Mouse (Mus musculus) E14TG2a.4 (cell line): ENCODE results near the gene Perp.

ENCODE experiments used
- H3K27me3 ChIP-seq: 2 replicates; pipeline ENCODE4 v1.6.1; 2014; ENCODE audit warnings: low read length, control low read depth; ENCODE audit not compliant: insufficient read depth
- H3K36me3 ChIP-seq: 2 replicates; pipeline ENCODE4 v1.6.1; 2014; ENCODE audit warnings: low read length, control low read depth; ENCODE audit not compliant: insufficient read depth
- H3K4me1 ChIP-seq: replicated peaks from 2 replicates; pipeline ENCODE4 v1.6.1; 2014; ENCODE audit warnings: low read depth, low read length, control low read depth
- H3K4me3 ChIP-seq: replicated peaks from 2 replicates; pipeline ENCODE4 v1.5.1; 2014; ENCODE audit warnings: mild to moderate bottlenecking, low read length
- H3K9me3 ChIP-seq: 2 replicates; pipeline ENCODE4 v1.6.1; 2014; ENCODE audit warnings: low read length, control low read depth
- CTCF ChIP-seq: conservative IDR thresholded peaks from 2 replicates; pipeline ENCODE4 v1.5.1; 2014; ENCODE audit warnings: low read length
- NANOG ChIP-seq: IDR thresholded peaks from 2 replicates; pipeline ENCODE4 v1.6.1; 2014; ENCODE audit warnings: borderline replicate concordance, low read length, mixed read lengths
- POU5F1 ChIP-seq: IDR thresholded peaks from 2 replicates; pipeline ENCODE4 v1.6.1; 2014; ENCODE audit warnings: low read length, borderline replicate concordance

Perp gene

GRCm38 (mm10) chr10:18853417-18853816 is 8.6 kb downstream of the Perp start:
- peaks cover 6% of the 10 kb centered on the region; the same call in 1 of the 2 replicates for H3K4me1 ChIP-seq
- H3K36me3 ChIP-seq = no peaks in the 10 kb centered on the region
- TF ChIP-seq POU5F1 (no peak), CTCF (no peak), NANOG (no peak)
- H3K4me3 ChIP-seq = no peak overlapping the region
- no peaks in the 10 kb centered on the region for H3K9me3 ChIP-seq
- H3K27me3 ChIP-seq = 0 out of 2 replicates have a peak, but pooled peaks cover 3% of the 10 kb centered on the region

GRCm38 (mm10) chr10:18857244-18857643 is 12.4 kb downstream of the Perp start:
- TF ChIP-seq NANOG (no peak), CTCF (no peak), POU5F1 (no peak)
- H3K9me3 ChIP-seq = no peaks in the 10 kb centered on the region
- no peaks in the 10 kb centered on the region for H3K27me3 ChIP-seq
- H3K36me3 ChIP-seq = no peaks in the 10 kb centered on the region
- H3K4me1 ChIP-seq = peaks cover 7% of the 10 kb centered on the region
- no peak overlapping the region for H3K4me3 ChIP-seq

- Histone ChIP-seq H3K4me1 (peaks cover 7% of the 10 kb centered on the region), H3K27me3 (no peaks in the 10 kb centered on the region), H3K4me3 (no peak overlapping the region), H3K9me3 (no peaks in the 10 kb centered on the region), H3K36me3 (no peaks in the 10 kb centered on the region)
- TF ChIP-seq POU5F1 (no peak), CTCF (no peak), NANOG (no peak)
These were observed 14.8 kb downstream of the Perp start for GRCm38 (mm10) chr10:18859632-18860031.

- Histone ChIP-seq H3K36me3 (no peaks in the 10 kb centered on the region), H3K4me3 (no peak overlapping the region), H3K9me3 (no peaks in the 10 kb centered on the region), H3K4me1 (peaks cover 7% of the 10 kb centered on the region), H3K27me3 (no peaks in the 10 kb centered on the region)
- no peak for TF ChIP-seq NANOG
- TF ChIP-seq POU5F1 = no peak
- TF ChIP-seq CTCF = no peak
These were observed 15.5 kb downstream of the Perp start for GRCm38 (mm10) chr10:18860119-18860824.

- H3K4me1 ChIP-seq = peaks cover 7% of the 10 kb centered on the region
- TF ChIP-seq NANOG (no peak), CTCF (no peak), POU5F1 (no peak)
- H3K36me3 ChIP-seq = no peaks in the 10 kb centered on the region
- H3K27me3 ChIP-seq = no peaks in the 10 kb centered on the region
- H3K9me3 ChIP-seq = no peaks in the 10 kb centered on the region
- H3K4me3 ChIP-seq = no peak overlapping the region
These were observed 16.0 kb downstream of the Perp start for GRCm38 (mm10) chr10:18860831-18861230.

- Histone ChIP-seq H3K4me3 (no peak overlapping the region), H3K36me3 (no peaks in the 10 kb centered on the region), H3K9me3 (no peaks in the 10 kb centered on the region), H3K27me3 (no peaks in the 10 kb centered on the region), H3K4me1 (peaks cover 7% of the 10 kb centered on the region)
- TF ChIP-seq NANOG (no peak), CTCF (no peak), POU5F1 (no peak)
These were observed 16.6 kb downstream of the Perp start for GRCm38 (mm10) chr10:18861418-18861817.

GRCm38 (mm10) chr10:18863332-18863731 is 18.5 kb downstream of the Perp start:
- Histone ChIP-seq H3K36me3 (no peaks in the 10 kb centered on the region), H3K9me3 (no peaks in the 10 kb centered on the region), H3K4me3 (no peak overlapping the region), H3K27me3 (no peaks in the 10 kb centered on the region), H3K4me1 (peaks cover 7% of the 10 kb centered on the region)
- TF ChIP-seq CTCF (no peak), POU5F1 (no peak), NANOG (no peak)

- Histone ChIP-seq H3K36me3 (no peaks in the 10 kb centered on the region), H3K4me1 (peaks cover 11% of the 10 kb centered on the region), H3K27me3 (no peaks in the 10 kb centered on the region), H3K4me3 (no peak overlapping the region), H3K9me3 (no peaks in the 10 kb centered on the region)
- TF ChIP-seq CTCF = no peak
- no peak for TF ChIP-seq NANOG
- TF ChIP-seq POU5F1 = no peak
These were observed 19.9 kb downstream of the Perp start for GRCm38 (mm10) chr10:18864753-18865152.

- Histone ChIP-seq H3K27me3 (no peaks in the 10 kb centered on the region), H3K4me3 (no peak overlapping the region), H3K4me1 (peaks cover 39% of the 10 kb centered on the region), H3K36me3 (no peaks in the 10 kb centered on the region), H3K9me3 (no peaks in the 10 kb centered on the region)
- TF ChIP-seq POU5F1 (no peak), NANOG (no peak), CTCF (no peak)
These were observed 26.2 kb downstream of the Perp start for GRCm38 (mm10) chr10:18870990-18871389.
